Mouse (Mus musculus) gastrocnemius, postnatal 10 days (tissue): ENCODE measurements around the gene Triml2. TPM values are rescaled to one million over a fixed set of nuclear protein-coding genes. Genes with fewer than 3 reads are reported as not detected.

Source experiments
- DNase-seq: peaks from one replicate; pipeline ENCODE4 v3.0.0; 2021; ENCODE audit warnings: mixed read lengths
- long read RNA-seq, 2 experiments: library from polyadenylated mRNA; stranded (forward); transcript quantifications; one replicate each; pipeline ENCODE4 v2.0.0; 2021
- total RNA-seq, 2 experiments: library from RNA; stranded (reverse); gene quantifications; 2 replicates each; pipeline ENCODE4 v1.2.3; 2021

Triml2 gene
- not detected for total RNA-seq
- long read RNA-seq, experiment 1: 0 reads
- long read RNA-seq, experiment 2: 0 reads

- DNase-seq: no peak
Observed at GRCm38 (mm10) chr8:43180054-43180690, at the start of gene Triml2. TSS of gene Triml2 (plus strand) at chr8:43180541.

GRCm38 (mm10) chr8:43141386-43141785 is 39.0 kb upstream of the Triml2 start, which contains the start of gene Triml1:
TSS of gene Triml1 (minus strand) at chr8:43141486.
- DNase-seq: no peak

GRCm38 (mm10) chr8:43149307-43149706 is 31.0 kb upstream of the Triml2 start:
- DNase-seq: no peak

- no peak for DNase-seq
Observed at GRCm38 (mm10) chr8:43163255-43163654, 17.1 kb upstream of the Triml2 start.

GRCm38 (mm10) chr8:43164453-43164852 is 15.9 kb upstream of the Triml2 start:
- no peak for DNase-seq

- DNase-seq: no peak
Observed at GRCm38 (mm10) chr8:43168083-43168482, 12.3 kb upstream of the Triml2 start.

GRCm38 (mm10) chr8:43169249-43169755 is 11.0 kb upstream of the Triml2 start:
- no peak for DNase-seq

- no peak for DNase-seq
Observed at GRCm38 (mm10) chr8:43176766-43177486, 3.4 kb upstream of the Triml2 start.

GRCm38 (mm10) chr8:43178263-43178662 is 2.1 kb upstream of the Triml2 start:
- no peak for DNase-seq

- DNase-seq: no peak
Observed at GRCm38 (mm10) chr8:43179189-43179588, 1.2 kb upstream of the Triml2 start.

GRCm38 (mm10) chr8:43182281-43182680 is 1.9 kb downstream of the Triml2 start:
- no peak for DNase-seq

GRCm38 (mm10) chr8:43215554-43215953 is 35.2 kb downstream of the Triml2 start:
- DNase-seq: no peak

- DNase-seq: no peak
Observed at GRCm38 (mm10) chr8:43243326-43243725, 63.0 kb downstream of the Triml2 start.

Other genes starting within 250 kb of the Triml2 start
- not detected for gene Triml1, start 39.1 kb upstream of the Triml2 start, total RNA-seq
- not detected for gene Zfp42, start 126.4 kb downstream of the Triml2 start, total RNA-seq